Mouse (Mus musculus) lung, embryonic 15.5 days (tissue): ENCODE measurements around the gene Zfp553. TPM values are rescaled to one million over a fixed set of nuclear protein-coding genes. Genes with fewer than 3 reads are reported as not detected.
A peak's percentile ranks its signal among the peaks of the same experiment; 100 is the strongest.

Source experiments
- ATAC-seq: fragments of 200-750 bp; cut with Nextera tagmentation; 2 replicates; pipeline ENCODE4 v1.8.0; 2017; ENCODE audit warnings: moderate number of reproducible peaks, borderline replicate concordance; ENCODE audit not compliant: low FRiP score, low TSS enrichment; ENCODE audit errors: extremely low read depth
- H3K27ac ChIP-seq: fragments of 300-500 bp; sonication (generic); 2 replicates; pipeline ENCODE4 v1.5.1; 2015; ENCODE audit warnings: moderate library complexity, mild to moderate bottlenecking, inconsistent platforms
- H3K27me3 ChIP-seq: fragments of 300-500 bp; sonication (generic); 2 replicates; pipeline ENCODE4 v1.6.1; 2015; ENCODE audit warnings: inconsistent platforms
- H3K36me3 ChIP-seq: fragments of 300-500 bp; sonication (generic); 2 replicates; pipeline ENCODE4 v1.6.1; 2015; ENCODE audit warnings: inconsistent platforms
- H3K4me1 ChIP-seq: fragments of 300-500 bp; sonication (generic); 2 replicates; pipeline ENCODE4 v1.6.1; 2015; ENCODE audit warnings: inconsistent platforms
- H3K4me2 ChIP-seq: fragments of 300-500 bp; sonication (generic); 2 replicates; pipeline ENCODE4 v1.6.1; 2015; ENCODE audit warnings: inconsistent platforms, mild to moderate bottlenecking, moderate library complexity
- H3K4me3 ChIP-seq: fragments of 300-500 bp; sonication (generic); 2 replicates; pipeline ENCODE4 v1.5.1; 2015; ENCODE audit warnings: mild to moderate bottlenecking, inconsistent platforms
- H3K9ac ChIP-seq: fragments of 300-500 bp; sonication (generic); 2 replicates; pipeline ENCODE4 v1.6.1; 2015; ENCODE audit warnings: inconsistent platforms
- H3K9me3 ChIP-seq: fragments of 300-500 bp; sonication (generic); 2 replicates; pipeline ENCODE4 v1.6.1; 2016; ENCODE audit warnings: inconsistent platforms
- WGBS: fragments of 180-500 bp; shearing (Covaris S2); methylation state at CpG from one replicate; pipeline ENCODE4 v1.1.7; 2015; 5-methylcytosine and 5-hydroxymethylcytosine counted together
- polyA plus RNA-seq: library from polyadenylated mRNA; unstranded; fragments of >200 nt; fragmentation: Nextera tagmentation; extraction: Ambion mirVana; gene quantifications from 2 replicates; pipeline ENCODE4 v1.2.1, GENCODE M21; 2015

Zfp553 gene
- polyA plus RNA-seq, 1 experiment from 2014 or later: 36.8 TPM

- Histone ChIP-seq H3K27ac (no peak overlapping the region), H3K4me3 (no peak overlapping the region), H3K27me3 (no peaks in the 10 kb centered on the region), H3K9me3 (no peaks in the 10 kb centered on the region), H3K4me1 (peaks cover 17% of the 10 kb centered on the region), H3K9ac (no peak overlapping the region), H3K36me3 (0 out of 2 replicates have a peak, but pooled peaks cover 2% of the 10 kb centered on the region), H3K4me2 (no peak overlapping the region)
- 64% methylated on average over 10 of the region's 10 CpGs for WGBS
- no peak for ATAC-seq
Observed at GRCm38 (mm10) chr7:127262218-127262961, 29.5 kb downstream of the Zfp553 start.

GRCm38 (mm10) chr7:127263526-127263925, 30.7 kb downstream of the Zfp553 start:
- 97% methylated on average over 3 of the region's 3 CpGs for whole genome bisulfite sequencing
- no peak overlapping the region for H3K9ac ChIP-seq

GRCm38 (mm10) chr7:127270256-127270655, 37.4 kb downstream of the Zfp553 start:
- ATAC-seq: no peak
- Histone ChIP-seq H3K36me3 (peaks cover 23% of the 10 kb centered on the region; the same call in 1 of the 2 replicates), H3K9me3 (no peaks in the 10 kb centered on the region), H3K27ac (no peak overlapping the region), H3K4me3 (no peak overlapping the region), H3K4me2 (no peak overlapping the region), H3K4me1 (peaks cover 16% of the 10 kb centered on the region), H3K27me3 (no peaks in the 10 kb centered on the region), H3K9ac (no peak overlapping the region)
- WGBS: 86% methylated on average over 2 of the region's 2 CpGs

More at GRCm38 (mm10) chr7:127263526-127263925, 30.7 kb downstream of the Zfp553 start:
- H3K9me3 ChIP-seq: no peaks in the 10 kb centered on the region
- ATAC-seq: no peak
- H3K36me3 ChIP-seq: no peaks in the 10 kb centered on the region
- H3K4me2 ChIP-seq: no peak overlapping the region
- no peaks in the 10 kb centered on the region for H3K27me3 ChIP-seq
- H3K4me1 ChIP-seq: peaks cover 17% of the 10 kb centered on the region
- no peak overlapping the region for H3K4me3 ChIP-seq
- H3K27ac ChIP-seq: no peak overlapping the region

- H3K4me1 ChIP-seq: peaks cover 16% of the 10 kb centered on the region
- WGBS: 88% methylated on average over 5 of the region's 5 CpGs
- peaks cover 23% of the 10 kb centered on the region; the same call in 1 of the 2 replicates for H3K36me3 ChIP-seq
- no peak for ATAC-seq
- H3K27ac ChIP-seq: no peak overlapping the region
- H3K9me3 ChIP-seq: no peaks in the 10 kb centered on the region
- no peaks in the 10 kb centered on the region for H3K27me3 ChIP-seq
- no peak overlapping the region for H3K4me2 ChIP-seq
- H3K9ac ChIP-seq: no peak overlapping the region
- no peak overlapping the region for H3K4me3 ChIP-seq
Observed at GRCm38 (mm10) chr7:127270666-127271065, 37.8 kb downstream of the Zfp553 start.

GRCm38 (mm10) chr7:127271093-127271492, 38.2 kb downstream of the Zfp553 start:
- no peaks in the 10 kb centered on the region for H3K9me3 ChIP-seq
- H3K4me1 ChIP-seq: peaks cover 16% of the 10 kb centered on the region
- no peak overlapping the region for H3K4me2 ChIP-seq
- 90% methylated on average over 4 of the region's 4 CpGs for WGBS
- H3K36me3 ChIP-seq: peaks cover 23% of the 10 kb centered on the region; the same call in 1 of the 2 replicates
- no peak overlapping the region for H3K27ac ChIP-seq
- ATAC-seq: no peak
- H3K9ac ChIP-seq: no peak overlapping the region
- H3K4me3 ChIP-seq: no peak overlapping the region
- H3K27me3 ChIP-seq: no peaks in the 10 kb centered on the region

- ATAC-seq: no peak
- Histone ChIP-seq H3K4me2 (peak overlapping the region; percentile 89), H3K27me3 (no peaks in the 10 kb centered on the region), H3K9me3 (no peaks in the 10 kb centered on the region), H3K4me3 (peak overlapping the region; percentile 89; the same call in 1 of the 2 replicates), H3K27ac (no peak overlapping the region), H3K9ac (no peak overlapping the region), H3K36me3 (peaks cover 23% of the 10 kb centered on the region; the same call in 1 of the 2 replicates), H3K4me1 (peaks cover 16% of the 10 kb centered on the region)
- 95% methylated on average over 15 of the region's 15 CpGs for WGBS
Observed at GRCm38 (mm10) chr7:127272566-127272965, 39.7 kb downstream of the Zfp553 start.

- Histone ChIP-seq H3K36me3 (peaks cover 23% of the 10 kb centered on the region; the same call in 1 of the 2 replicates), H3K4me2 (peak overlapping the region; percentile 89), H3K9ac (peak overlapping the region; percentile 90), H3K9me3 (no peaks in the 10 kb centered on the region), H3K4me1 (peaks cover 16% of the 10 kb centered on the region), H3K27me3 (no peaks in the 10 kb centered on the region), H3K4me3 (peak overlapping the region; percentile 89), H3K27ac (peak overlapping the region; percentile 88)
- WGBS: 12% methylated on average over 50 of the region's 50 CpGs
- ATAC-seq: peak; percentile 68
Observed at GRCm38 (mm10) chr7:127273118-127273923, 40.5 kb downstream of the Zfp553 start.

- peak within 1 kb of the TSS; percentile 88 for H3K27ac ChIP-seq
- H3K4me1 ChIP-seq: peaks cover 16% of the 10 kb centered on the region
- no peaks in the 10 kb centered on the region for H3K27me3 ChIP-seq
- H3K4me2 ChIP-seq: peak within 1 kb of the TSS; percentile 89
- WGBS: 1% methylated on average over 39 of the region's 39 CpGs
- ATAC-seq: peak; percentile 91
- H3K4me3 ChIP-seq: peak within 1 kb of the TSS; percentile 89
- no peaks in the 10 kb centered on the region for H3K9me3 ChIP-seq
- peaks cover 20% of the 10 kb centered on the region; the same call in 1 of the 2 replicates for H3K36me3 ChIP-seq
- H3K9ac ChIP-seq: peak within 1 kb of the TSS; percentile 90
Observed at GRCm38 (mm10) chr7:127273925-127274789, 41.3 kb downstream of the Zfp553 start, which contains the start of gene Sephs2. TSS of gene Sephs2 (minus strand) at chr7:127274055.

- H3K9ac ChIP-seq: no peak overlapping the region
- ATAC-seq: no peak
- WGBS: 44% methylated on average over 5 of the region's 5 CpGs
Observed at GRCm38 (mm10) chr7:127276519-127276961, 43.7 kb downstream of the Zfp553 start.

GRCm38 (mm10) chr7:127278311-127278710, 45.5 kb downstream of the Zfp553 start:
- no peak overlapping the region for H3K4me3 ChIP-seq
- ATAC-seq: no peak
- H3K27me3 ChIP-seq: no peaks in the 10 kb centered on the region
- 18% methylated on average over 8 of the region's 8 CpGs for WGBS
- H3K9ac ChIP-seq: no peak overlapping the region
- no peak overlapping the region for H3K4me2 ChIP-seq
- no peak overlapping the region for H3K27ac ChIP-seq
- no peaks in the 10 kb centered on the region for H3K36me3 ChIP-seq
- H3K4me1 ChIP-seq: peaks cover 4% of the 10 kb centered on the region; the same call in 1 of the 2 replicates
- no peaks in the 10 kb centered on the region for H3K9me3 ChIP-seq

More at GRCm38 (mm10) chr7:127276519-127276961, 43.7 kb downstream of the Zfp553 start:
- H3K9me3 ChIP-seq: no peaks in the 10 kb centered on the region
- peaks cover 16% of the 10 kb centered on the region for H3K4me1 ChIP-seq
- no peaks in the 10 kb centered on the region for H3K27me3 ChIP-seq
- no peak overlapping the region for H3K27ac ChIP-seq
- H3K4me3 ChIP-seq: no peak overlapping the region
- peaks cover 6% of the 10 kb centered on the region; the same call in 1 of the 2 replicates for H3K36me3 ChIP-seq
- no peak overlapping the region for H3K4me2 ChIP-seq

GRCm38 (mm10) chr7:127280092-127280491, 47.2 kb downstream of the Zfp553 start:
- Histone ChIP-seq H3K4me1 (no peaks in the 10 kb centered on the region), H3K36me3 (no peaks in the 10 kb centered on the region), H3K9ac (no peak overlapping the region), H3K27ac (no peak overlapping the region), H3K4me2 (no peak overlapping the region), H3K27me3 (no peaks in the 10 kb centered on the region), H3K4me3 (no peak overlapping the region), H3K9me3 (no peaks in the 10 kb centered on the region)
- WGBS: 33% methylated on average over 3 of the region's 3 CpGs
- ATAC-seq: no peak
